Mouse (Mus musculus) liver, embryonic 14.5 days (tissue): ENCODE measurements around the gene Sh3pxd2b. TPM values are rescaled to one million over a fixed set of nuclear protein-coding genes. Genes with fewer than 3 reads are reported as not detected.

Experiments
- ATAC-seq: fragments of 200-750 bp; cut with Nextera tagmentation; 2 replicates; pipeline ENCODE4 v1.8.0; 2017; ENCODE audit warnings: moderate number of reproducible peaks, mild to moderate bottlenecking, moderate library complexity; ENCODE audit not compliant: insufficient read depth
- DNase-seq, 3 experiments: peaks; one replicate each; pipeline ENCODE4 v3.0.0-alpha.2; 2012 to 2013; ENCODE audit warnings: low read depth in 3 of 3, low spot score in 3 of 3
- H3K27ac ChIP-seq: fragments of 300-500 bp; sonication (generic); 2 replicates; pipeline ENCODE4 v1.5.1; 2014; ENCODE audit warnings: moderate library complexity, mild to moderate bottlenecking, control low read depth, inconsistent platforms
- H3K27me3 ChIP-seq: fragments of 300-500 bp; sonication (generic); 2 replicates; pipeline ENCODE4 v1.6.1; 2014; ENCODE audit warnings: mild to moderate bottlenecking, low read length, moderate library complexity; ENCODE audit not compliant: control insufficient read depth, insufficient read depth
- H3K36me3 ChIP-seq: fragments of 300-500 bp; sonication (generic); replicated peaks from 2 replicates; pipeline ENCODE4 v1.6.1; 2014; ENCODE audit warnings: low read depth; ENCODE audit not compliant: control insufficient read depth, insufficient read depth
- H3K4me1 ChIP-seq, 2 experiments: fragments of 200-500 bp in 1 of 2; fragments of 300-500 bp in 1 of 2; sonication (generic) in 1 of 2; replicated peaks; 2 replicates each; pipeline ENCODE4 v1.6.1; 2012 to 2014; ENCODE audit warnings: antibody characterized with exemption in 1 of 2, inconsistent platforms in 1 of 2, low read length in 1 of 2; ENCODE audit not compliant: control insufficient read depth in 2 of 2, insufficient read depth in 2 of 2
- H3K4me2 ChIP-seq: fragments of 300-500 bp; sonication (generic); 2 replicates; pipeline ENCODE4 v1.6.1; 2014; ENCODE audit warnings: low read depth, mild to moderate bottlenecking, control low read depth, moderate library complexity
- H3K4me3 ChIP-seq, 2 experiments: fragments of 200-500 bp in 1 of 2; fragments of 300-500 bp in 1 of 2; sonication (generic) in 1 of 2; 2 replicates each; pipeline ENCODE4 v1.5.1; 2012 to 2014; ENCODE audit warnings: low read depth in 2 of 2, low read length in 2 of 2, mild to moderate bottlenecking in 2 of 2, control low read depth in 1 of 2, inconsistent platforms in 1 of 2, moderate library complexity in 1 of 2; ENCODE audit not compliant: insufficient read depth in 1 of 2
- H3K9ac ChIP-seq: fragments of 300-500 bp; sonication (generic); replicated peaks from 2 replicates; pipeline ENCODE4 v1.6.1; 2014; ENCODE audit warnings: mild to moderate bottlenecking, control low read depth, moderate library complexity
- H3K9me3 ChIP-seq: fragments of 300-500 bp; sonication (generic); 2 replicates; pipeline ENCODE4 v1.6.1; 2016; ENCODE audit warnings: low read length, mixed read lengths; ENCODE audit not compliant: control insufficient read depth
- CTCF ChIP-seq: IDR thresholded peaks from 2 replicates; pipeline ENCODE4 v1.5.1; 2016; ENCODE audit warnings: antibody characterized with exemption, low read depth, control low read depth
- EP300 ChIP-seq: IDR thresholded peaks from 2 replicates; pipeline ENCODE4 v1.6.1; 2016; ENCODE audit warnings: antibody characterized with exemption, low read depth
- WGBS: fragments of 180-500 bp; shearing (Covaris S2); extraction: QIAGEN DNeasy Blood & Tissue Kit; methylation state at CpG from one replicate; pipeline ENCODE4 v1.1.7; 2014; ENCODE audit not compliant: insufficient replicate concordance; 5-methylcytosine and 5-hydroxymethylcytosine counted together
- polyA plus RNA-seq, 2 experiments: library from polyadenylated mRNA; depleted of rRNA in 1 of 2; stranded (reverse) in 1 of 2; unstranded in 1 of 2; fragments of >200 nt; fragmentation: Nextera tagmentation in 1 of 2; extraction: Ambion mirVana in 1 of 2; gene quantifications; 2 replicates each; pipeline versions ENCODE4 v1.2.1 to v1.2.3; 2012 to 2014

Sh3pxd2b gene
- polyA plus RNA-seq, 2 experiments = 0.83 to 0.89 TPM

DNA sequence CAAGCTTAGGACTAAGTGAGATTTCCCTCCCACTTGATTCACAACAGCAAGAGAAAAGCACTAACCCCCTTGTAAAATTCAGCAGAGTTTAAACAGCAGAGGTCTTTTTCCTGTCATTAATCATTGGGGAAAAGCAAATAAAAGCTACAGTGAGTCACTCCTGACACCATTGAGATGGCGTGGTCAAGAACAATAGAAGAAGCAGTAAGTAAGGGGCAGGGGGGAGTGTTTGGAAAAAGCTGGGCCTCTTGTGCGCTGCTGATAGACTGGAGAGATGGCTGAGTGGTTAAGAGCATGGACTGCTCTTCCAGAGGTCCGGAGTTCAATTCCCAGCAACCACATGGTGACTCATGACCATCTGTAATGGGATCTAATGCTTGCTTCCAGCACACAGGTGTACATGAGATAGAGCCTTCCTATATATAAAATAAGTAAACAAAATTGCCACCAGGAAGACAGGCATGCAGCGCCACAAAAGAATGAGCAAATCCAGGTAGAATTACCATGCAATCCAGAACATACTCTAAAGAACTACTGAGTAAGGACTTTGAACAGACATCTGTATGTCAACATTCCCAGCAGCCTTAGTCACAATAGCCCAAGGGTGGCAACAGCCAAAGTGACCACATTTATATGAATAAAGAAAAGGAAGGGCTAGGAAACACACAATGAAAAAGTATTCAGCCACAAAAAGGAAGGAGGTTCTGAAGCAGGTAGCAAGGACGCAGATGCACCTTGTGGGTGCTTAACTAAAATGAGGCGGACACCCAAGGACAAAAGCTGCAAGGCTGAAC, 1.9 kb upstream of the Sh3pxd2b start:
- WGBS = 39% methylated on average over 6 of the region's 6 CpGs
- no peaks in the 10 kb centered on the region for H3K9me3 ChIP-seq
- TF ChIP-seq EP300 (no peak), CTCF (no peak)
- no peak overlapping the region for H3K9ac ChIP-seq
- no peak overlapping the region for H3K4me2 ChIP-seq
- no peak overlapping the region for H3K4me3 ChIP-seq
- peaks cover 24% of the 10 kb centered on the region for H3K27me3 ChIP-seq
- H3K36me3 ChIP-seq = no peaks in the 10 kb centered on the region
- H3K27ac ChIP-seq = no peak overlapping the region
- H3K4me1 ChIP-seq = peaks cover 0 to 9% of the 10 kb centered on the region in 2 experiments; a peak in 2 of 4 replicates
- no peak for DNase-seq
- ATAC-seq = no peak

GRCm38 (mm10) chr11:32347264-32347606, 385 bp upstream of the Sh3pxd2b start:
- DNase-seq (no peak), ATAC-seq (peak; percentile 29; the same call in 1 of the 2 replicates)
- no peak overlapping the region; the same call in 1 of the 2 replicates for H3K9ac ChIP-seq
- H3K4me2 ChIP-seq = peak overlapping the region; percentile 60
- no peaks in the 10 kb centered on the region for H3K9me3 ChIP-seq
- TF ChIP-seq CTCF = no peak
- TF ChIP-seq EP300 = no peak
- H3K27me3 ChIP-seq = peaks cover 24% of the 10 kb centered on the region
- peaks cover 0 to 9% of the 10 kb centered on the region in 2 experiments; a peak in 2 of 4 replicates for H3K4me1 ChIP-seq
- no peaks in the 10 kb centered on the region for H3K36me3 ChIP-seq
- H3K4me3 ChIP-seq = peak overlapping the region; percentile 47 to 52
- no peak overlapping the region for H3K27ac ChIP-seq
- 7% methylated on average over 10 of the region's 10 CpGs for WGBS

DNA sequence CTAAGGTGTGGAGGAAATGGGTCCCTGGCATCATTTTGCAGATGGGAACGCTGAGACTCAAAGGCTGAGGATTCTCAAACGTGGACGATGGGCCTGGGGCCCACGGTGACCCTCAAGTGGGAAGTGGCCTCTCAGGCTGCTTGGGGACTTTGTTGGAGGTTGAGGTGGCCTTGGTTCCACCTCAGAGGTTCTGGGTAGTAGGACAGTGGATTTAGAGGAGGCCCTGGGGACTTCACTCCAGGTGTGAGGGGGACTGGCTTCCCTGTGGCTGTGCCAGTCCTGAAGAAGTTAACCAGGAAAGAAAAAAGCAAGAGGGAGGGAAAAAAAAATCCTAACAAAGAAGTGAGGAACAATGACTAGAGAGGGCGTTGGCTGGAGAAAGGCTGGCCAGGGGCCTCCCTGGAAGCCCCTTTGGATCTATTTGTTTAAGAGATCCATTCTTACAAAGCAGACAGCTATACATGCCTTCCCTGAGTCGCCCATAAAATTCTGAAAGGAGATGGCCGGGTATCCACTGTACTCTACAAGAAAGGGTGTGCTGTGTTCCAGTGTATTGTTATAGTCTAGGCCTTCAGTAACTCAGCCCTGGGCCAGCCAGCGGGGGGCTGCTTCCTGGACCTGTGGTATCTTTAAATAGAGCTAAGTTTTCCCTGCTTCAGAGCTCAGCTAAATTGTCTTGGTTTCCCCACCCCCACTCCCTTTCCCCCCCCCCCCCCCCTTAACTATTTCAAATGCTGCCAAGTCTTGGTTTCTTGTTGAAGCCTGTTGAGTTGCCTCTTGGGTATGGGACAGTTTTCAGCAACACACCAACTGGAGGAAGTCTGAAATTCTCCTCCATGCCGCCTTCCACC, 1.0 kb downstream of the Sh3pxd2b start:
- H3K4me1 ChIP-seq = peaks cover 0 to 6% of the 10 kb centered on the region in 2 experiments; a peak in 2 of 4 replicates
- no peaks in the 10 kb centered on the region for H3K9me3 ChIP-seq
- H3K4me3 ChIP-seq = peak overlapping the region; percentile 47 to 55
- WGBS = 25% methylated on average over 9 of the region's 9 CpGs
- ATAC-seq = no peak
- H3K9ac ChIP-seq = no peak overlapping the region
- H3K27ac ChIP-seq = no peak overlapping the region
- DNase-seq = no peak
- H3K4me2 ChIP-seq = peak overlapping the region; percentile 60
- H3K27me3 ChIP-seq = peaks cover 24% of the 10 kb centered on the region
- TF ChIP-seq CTCF = no peak
- no peak for TF ChIP-seq EP300
- no peaks in the 10 kb centered on the region for H3K36me3 ChIP-seq

GRCm38 (mm10) chr11:32349284-32349953, 1.8 kb downstream of the Sh3pxd2b start:
- no peak overlapping the region for H3K27ac ChIP-seq
- H3K4me3 ChIP-seq = no peak overlapping the region
- no peaks in the 10 kb centered on the region for H3K9me3 ChIP-seq
- H3K4me1 ChIP-seq = peaks cover 0 to 6% of the 10 kb centered on the region in 2 experiments; a peak in 2 of 4 replicates
- WGBS = 44% methylated on average over 13 of the region's 13 CpGs
- peaks cover 24% of the 10 kb centered on the region for H3K27me3 ChIP-seq
- H3K36me3 ChIP-seq = no peaks in the 10 kb centered on the region
- ATAC-seq = no peak
- no peak overlapping the region for H3K9ac ChIP-seq
- DNase-seq = peak in 1 of 3 experiments; percentile 22
- no peak overlapping the region for H3K4me2 ChIP-seq
- no peak for TF ChIP-seq CTCF
